In the genomic region with DNA sequence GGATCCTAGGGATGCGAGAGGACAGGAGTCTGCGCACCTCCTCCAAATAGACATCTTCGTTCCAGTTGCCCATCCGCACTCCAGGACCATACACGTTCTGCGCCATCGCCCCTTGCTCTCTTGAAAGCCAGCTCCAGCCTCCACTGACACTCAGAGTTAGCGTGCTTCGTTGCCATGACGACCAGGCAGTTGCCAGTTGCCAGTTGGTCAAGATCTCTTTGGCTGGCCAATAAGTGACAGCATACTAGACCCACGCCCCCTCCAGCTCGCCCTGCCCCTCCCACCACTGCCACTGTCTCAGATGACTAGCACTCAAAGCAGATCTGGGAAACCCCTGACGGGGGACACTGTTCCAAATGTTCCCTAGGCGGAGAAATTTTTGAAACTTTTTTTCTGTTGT, we compare ENCODE assay signal across 8 mouse cellular contexts. TPM values are rescaled to one million over a fixed set of nuclear protein-coding genes. Genes with fewer than 3 reads are reported as not detected.
A peak's percentile ranks its signal among the peaks of the same experiment; 100 is the strongest.
DNase-seq lines count a peak whose midpoint lies in the region; ATAC-seq lines count a peak whose summit lies in the region.

A gene (minus strand): TSS at position 176 of the 400 bp plus-strand sequence.

- no peaks in the 10 kb centered on the region for H3K9me3 ChIP-seq in heart, embryonic 15.5 days (replicated peaks)
- no peaks in the 10 kb centered on the region for H3K9me3 ChIP-seq in forebrain, embryonic 16.5 days (ENCODE audit: control insufficient read depth, low read length)
- H3K9me3 ChIP-seq in limb, embryonic 13.5 days: no peaks in the 10 kb centered on the region
- no peaks in the 10 kb centered on the region for H3K9me3 ChIP-seq in midbrain, embryonic 15.5 days

- no peak within 1 kb of the TSS for H3K27ac ChIP-seq in heart, embryonic 15.5 days
- no peak within 1 kb of the TSS for H3K27ac ChIP-seq in forebrain, embryonic 16.5 days (ENCODE audit: low read length)
- H3K27ac ChIP-seq in limb, embryonic 13.5 days: no peak within 1 kb of the TSS
- H3K27ac ChIP-seq in midbrain, embryonic 15.5 days: no peak within 1 kb of the TSS

- H3K36me3 ChIP-seq in heart, embryonic 15.5 days: no peaks in the 10 kb centered on the region
- no peaks in the 10 kb centered on the region for H3K36me3 ChIP-seq in forebrain, embryonic 16.5 days (ENCODE audit: control insufficient read depth, insufficient read depth)
- no peaks in the 10 kb centered on the region for H3K36me3 ChIP-seq in limb, embryonic 13.5 days
- no peaks in the 10 kb centered on the region for H3K36me3 ChIP-seq in midbrain, embryonic 15.5 days (replicated peaks)

- no peak within 1 kb of the TSS for H3K9ac ChIP-seq in heart, embryonic 15.5 days
- H3K9ac ChIP-seq in forebrain, embryonic 16.5 days (replicated peaks; ENCODE audit: low read depth, low read length): no peak within 1 kb of the TSS
- H3K9ac ChIP-seq in limb, embryonic 13.5 days: no peak within 1 kb of the TSS
- peak within 1 kb of the TSS; percentile 13; the same call in 1 of the 2 replicates for H3K9ac ChIP-seq in midbrain, embryonic 15.5 days

- peaks cover 10% of the 10 kb centered on the region for H3K4me1 ChIP-seq in heart, embryonic 15.5 days (replicated peaks)
- H3K4me1 ChIP-seq in forebrain, embryonic 16.5 days (replicated peaks; ENCODE audit: control insufficient read depth, insufficient read depth, low read length): peaks cover 10% of the 10 kb centered on the region; the same call in 1 of the 2 replicates
- peaks cover 16% of the 10 kb centered on the region for H3K4me1 ChIP-seq in limb, embryonic 13.5 days
- peaks cover 6% of the 10 kb centered on the region; the same call in 1 of the 2 replicates for H3K4me1 ChIP-seq in midbrain, embryonic 15.5 days

- peak; percentile 60 for ATAC-seq in heart, embryonic 15.5 days (replicated peaks; ENCODE audit: insufficient number of reproducible peaks, insufficient read depth, low FRiP score, low read depth)
- peak; percentile 93 for ATAC-seq in forebrain, embryonic 16.5 days
- peak; percentile 91 for ATAC-seq in limb, embryonic 13.5 days (ENCODE audit: low FRiP score, low read depth)
- peak; percentile 95 for ATAC-seq in midbrain, embryonic 15.5 days (replicated peaks)

- H3K27me3 ChIP-seq in heart, embryonic 15.5 days: no peaks in the 10 kb centered on the region
- H3K27me3 ChIP-seq in forebrain, embryonic 16.5 days (replicated peaks; ENCODE audit: control insufficient read depth, insufficient read depth, low read length): no peaks in the 10 kb centered on the region
- H3K27me3 ChIP-seq in limb, embryonic 13.5 days: no peaks in the 10 kb centered on the region
- no peaks in the 10 kb centered on the region for H3K27me3 ChIP-seq in midbrain, embryonic 15.5 days (replicated peaks)

- peak within 1 kb of the TSS; percentile 28 for H3K4me2 ChIP-seq in heart, embryonic 15.5 days
- H3K4me2 ChIP-seq in forebrain, embryonic 16.5 days (ENCODE audit: low read length): peak within 1 kb of the TSS; percentile 20
- H3K4me2 ChIP-seq in limb, embryonic 13.5 days (replicated peaks): peak within 1 kb of the TSS; percentile 43
- H3K4me2 ChIP-seq in midbrain, embryonic 15.5 days: peak within 1 kb of the TSS; percentile 43

- no peak for DNase-seq in heart, adult 11 months
- DNase-seq in ZHBTc4 (ENCODE audit: low read depth, low spot score): peak; percentile 94
- DNase-seq in spleen, postnatal 36 days (ENCODE audit: low spot score in 2 of 2): no peak
- no peak for DNase-seq in layer of hippocampus, adult 9-10 months (ENCODE audit: low spot score)

- no peak within 1 kb of the TSS for H3K4me3 ChIP-seq in heart, embryonic 15.5 days
- no peak within 1 kb of the TSS for H3K4me3 ChIP-seq in forebrain, embryonic 16.5 days (replicated peaks; ENCODE audit: low read length)
- H3K4me3 ChIP-seq in limb, embryonic 13.5 days: peak within 1 kb of the TSS; percentile 12; the same call in 1 of the 2 replicates
- H3K4me3 ChIP-seq in midbrain, embryonic 15.5 days: 0 out of 2 replicates have a peak within 1 kb of the TSS, but pooled peaks have one; percentile 11

- 13% methylated on average over 14 of the region's 14 CpGs for WGBS in heart, embryonic 15.5 days
- WGBS in forebrain, embryonic 16.5 days: 3% methylated on average over 14 of the region's 14 CpGs
- 7% methylated on average over 14 of the region's 14 CpGs for WGBS in limb, embryonic 13.5 days
- WGBS in midbrain, embryonic 15.5 days: 3% methylated on average over 14 of the region's 14 CpGs

RNA-seq across cellular contexts. Expression of the gene that starts here (rescaled TPM):
- 1.8 and 1.9 TPM in 2 replicates for polyA plus RNA-seq in heart, embryonic 15.5 days (2015; fragmentation: Nextera tagmentation; extraction: Ambion mirVana)
- polyA plus RNA-seq in forebrain, embryonic 16.5 days (2015; fragmentation: Nextera tagmentation; extraction: Ambion mirVana): 0.73 and 0.91 TPM in 2 replicates
- 0.52 and 0.57 TPM in 2 replicates for polyA plus RNA-seq in limb, embryonic 13.5 days (2015; fragmentation: Nextera tagmentation; extraction: Ambion mirVana)
- polyA plus RNA-seq in midbrain, embryonic 15.5 days (2015; fragmentation: Nextera tagmentation; extraction: Ambion mirVana): 1.5 and 2.2 TPM in 2 replicates

Comparison
In these comparisons a context has a peak if more than half of its experiments do, and no peak if none do; other contexts are left out.
1. Peak in ATAC-seq and H3K4me2 ChIP-seq in forebrain, embryonic 16.5 days; RNA of the gene not detected or under 1 TPM.
2. Peak in ATAC-seq, H3K4me3 ChIP-seq and H3K4me2 ChIP-seq in limb, embryonic 13.5 days; RNA of the gene not detected or under 1 TPM.